Mouse (Mus musculus) limb, embryonic 10.5 days (tissue): ENCODE results near the gene Macrod2. TPM values are rescaled to one million over a fixed set of nuclear protein-coding genes. Genes with fewer than 3 reads are reported as not detected.

Experiments used
- DNase-seq: peaks from one replicate; pipeline ENCODE4 v3.0.0-alpha.2; 2017; ENCODE audit warnings: low spot score
- H3K27ac ChIP-seq: fragments of 300-500 bp; sonication (generic); 2 replicates; pipeline ENCODE4 v1.5.1; 2016; ENCODE audit warnings: mild to moderate bottlenecking
- H3K27me3 ChIP-seq: fragments of 300-500 bp; sonication (generic); 2 replicates; pipeline ENCODE4 v1.6.1; 2016; ENCODE audit warnings: low read depth, mild to moderate bottlenecking; ENCODE audit not compliant: poor library complexity, severe bottlenecking
- H3K36me3 ChIP-seq: fragments of 300-500 bp; sonication (generic); 2 replicates; pipeline ENCODE4 v1.6.1; 2016; ENCODE audit warnings: mild to moderate bottlenecking, moderate library complexity
- H3K4me1 ChIP-seq: fragments of 300-500 bp; sonication (generic); 2 replicates; pipeline ENCODE4 v1.6.1; 2016
- H3K4me3 ChIP-seq: fragments of 300-500 bp; sonication (generic); 2 replicates; pipeline ENCODE4 v1.5.1; 2016; ENCODE audit warnings: mild to moderate bottlenecking, moderate library complexity
- H3K9me3 ChIP-seq: fragments of 300-500 bp; sonication (generic); replicated peaks from 2 replicates; pipeline ENCODE4 v1.6.1; 2016; ENCODE audit warnings: mild to moderate bottlenecking
- WGBS: fragments of 180-500 bp; shearing (Covaris S2); methylation state at CpG from one replicate; pipeline ENCODE4 v1.1.7; 2016; 5-methylcytosine and 5-hydroxymethylcytosine counted together
- polyA plus RNA-seq: library from polyadenylated mRNA; unstranded; fragments of >200 nt; fragmentation: Nextera tagmentation; extraction: Ambion mirVana; gene quantifications from 2 replicates; pipeline ENCODE4 v1.2.1, GENCODE M21; 2016

Gene Macrod2
- polyA plus RNA-seq, 1 experiment from 2014 or later, result 42.7 TPM

- WGBS, result 58% methylated on average over 2 of the region's 2 CpGs
- H3K9me3 ChIP-seq, result no peaks in the 10 kb centered on the region
- H3K4me1 ChIP-seq, result peaks cover 11% of the 10 kb centered on the region
- no peak for DNase-seq
- H3K27me3 ChIP-seq, result no peaks in the 10 kb centered on the region
- H3K36me3 ChIP-seq, result no peaks in the 10 kb centered on the region
- H3K4me3 ChIP-seq, result no peak overlapping the region
- H3K27ac ChIP-seq, result no peak overlapping the region
These were observed 517.8 kb downstream of the Macrod2 start for GRCm38 (mm10) chr2:140912931-140913330.

DNA sequence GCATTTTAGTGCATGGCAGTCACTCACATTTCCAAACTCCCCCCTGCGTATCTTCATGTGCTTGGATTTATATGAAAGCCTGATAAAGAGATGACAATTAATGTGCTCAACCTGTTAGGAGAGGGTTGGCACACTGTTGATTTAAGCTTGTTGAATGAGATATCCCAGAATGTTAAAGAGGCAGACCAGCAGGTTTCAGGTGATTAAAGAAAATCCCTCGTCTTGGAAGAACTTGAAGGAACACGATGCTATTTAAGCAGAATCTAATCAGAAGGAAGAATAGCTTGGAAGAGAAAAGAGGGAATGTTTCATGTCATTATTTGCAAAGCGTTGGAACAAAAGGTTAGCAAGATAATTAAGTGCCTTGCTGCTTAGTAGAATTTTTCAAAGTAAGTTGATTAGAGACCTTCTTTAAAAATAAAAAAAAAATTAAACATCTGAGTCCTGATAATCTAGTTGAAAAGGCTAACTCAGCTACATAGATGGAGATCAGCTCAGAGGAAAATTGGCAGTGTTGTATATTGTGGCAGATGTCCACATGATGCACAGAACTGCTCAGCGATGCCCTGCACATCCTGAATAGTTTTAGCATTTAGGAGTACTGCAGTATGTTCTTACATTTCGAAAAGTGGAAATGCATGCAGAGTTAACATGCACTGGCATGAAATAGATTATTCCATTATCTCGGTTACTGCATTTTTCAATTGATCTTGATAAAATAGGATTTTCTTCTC lies 518.7 kb downstream of the Macrod2 start:
- DNase-seq, result no peak
- Histone ChIP-seq H3K27ac (no peak overlapping the region), H3K27me3 (no peaks in the 10 kb centered on the region), H3K9me3 (no peaks in the 10 kb centered on the region), H3K4me3 (no peak overlapping the region), H3K36me3 (no peaks in the 10 kb centered on the region), H3K4me1 (peaks cover 11% of the 10 kb centered on the region)
- 83% methylated on average over 7 of the region's 7 CpGs for WGBS

- H3K27me3 ChIP-seq, result no peaks in the 10 kb centered on the region
- H3K4me1 ChIP-seq, result no peaks in the 10 kb centered on the region
- H3K9me3 ChIP-seq, result no peaks in the 10 kb centered on the region
- no peaks in the 10 kb centered on the region for H3K36me3 ChIP-seq
- H3K4me3 ChIP-seq, result no peak overlapping the region
- DNase-seq, result no peak
- no peak overlapping the region for H3K27ac ChIP-seq
These were observed 531.8 kb downstream of the Macrod2 start for GRCm38 (mm10) chr2:140926922-140927321.

- WGBS, result 42% methylated on average over 1 of the region's 1 CpGs
- Histone ChIP-seq H3K27ac (no peak overlapping the region), H3K36me3 (no peaks in the 10 kb centered on the region), H3K4me3 (no peak overlapping the region), H3K4me1 (peaks cover 5% of the 10 kb centered on the region), H3K27me3 (no peaks in the 10 kb centered on the region), H3K9me3 (no peaks in the 10 kb centered on the region)
- no peak for DNase-seq
These were observed 539.4 kb downstream of the Macrod2 start for GRCm38 (mm10) chr2:140934483-140934882.

GRCm38 (mm10) chr2:140949461-140949860 lies 554.4 kb downstream of the Macrod2 start:
- H3K4me1 ChIP-seq, result no peaks in the 10 kb centered on the region
- H3K4me3 ChIP-seq, result no peak overlapping the region
- DNase-seq, result no peak
- no peaks in the 10 kb centered on the region for H3K9me3 ChIP-seq
- no peaks in the 10 kb centered on the region for H3K27me3 ChIP-seq
- no peaks in the 10 kb centered on the region for H3K36me3 ChIP-seq
- WGBS, result 96% methylated on average over 3 of the region's 3 CpGs
- no peak overlapping the region for H3K27ac ChIP-seq

DNA sequence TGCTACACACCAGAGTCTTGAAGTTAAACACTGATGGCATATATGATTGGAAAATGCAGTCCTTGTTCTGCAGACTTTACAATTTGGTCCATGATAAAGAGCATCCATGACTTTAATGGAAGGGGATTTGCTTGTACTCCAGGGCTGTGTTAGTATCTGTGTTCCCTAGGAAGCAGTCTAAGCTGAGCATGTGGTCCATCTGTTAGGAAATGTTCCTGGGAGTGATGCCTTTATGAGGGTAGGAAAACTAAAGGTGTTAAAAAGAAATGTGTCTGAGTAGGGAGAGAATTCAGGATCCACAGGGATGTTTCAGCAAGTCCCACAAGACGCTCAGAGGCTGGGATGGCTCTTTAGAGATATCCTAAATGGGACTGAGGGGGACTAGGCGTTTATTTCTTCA lies 564.1 kb downstream of the Macrod2 start:
- no peaks in the 10 kb centered on the region for H3K4me1 ChIP-seq
- no peak for DNase-seq
- H3K27ac ChIP-seq, result no peak overlapping the region
- no peaks in the 10 kb centered on the region for H3K36me3 ChIP-seq
- H3K9me3 ChIP-seq, result no peaks in the 10 kb centered on the region
- no peaks in the 10 kb centered on the region for H3K27me3 ChIP-seq
- 71% methylated on average over 2 of the region's 2 CpGs for WGBS
- H3K4me3 ChIP-seq, result no peak overlapping the region

GRCm38 (mm10) chr2:140970181-140970580 lies 575.1 kb downstream of the Macrod2 start:
- H3K4me3 ChIP-seq, result no peak overlapping the region
- 88% methylated on average over 2 of the region's 2 CpGs for WGBS
- no peaks in the 10 kb centered on the region for H3K9me3 ChIP-seq
- no peak overlapping the region for H3K27ac ChIP-seq
- DNase-seq, result no peak
- no peaks in the 10 kb centered on the region for H3K4me1 ChIP-seq
- no peaks in the 10 kb centered on the region for H3K36me3 ChIP-seq
- H3K27me3 ChIP-seq, result no peaks in the 10 kb centered on the region

DNA sequence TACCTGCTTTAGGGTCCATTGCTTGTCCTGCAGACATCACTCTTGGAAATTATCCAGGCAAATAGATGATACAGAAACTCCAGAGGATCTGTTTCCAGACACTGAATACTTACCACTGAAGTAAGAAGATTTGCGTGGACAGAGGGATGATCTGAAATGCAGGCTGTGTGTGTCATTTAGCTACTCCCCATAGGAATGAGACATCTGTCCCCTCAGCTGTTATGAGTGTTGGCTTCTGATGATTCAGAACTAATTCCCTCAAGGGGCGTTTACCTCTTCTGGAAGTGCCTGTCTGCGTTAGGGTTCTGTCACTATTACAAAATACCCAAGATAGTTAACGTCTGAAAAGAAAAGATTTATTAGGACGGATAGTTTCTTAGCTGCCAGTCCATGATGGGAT lies 576.7 kb downstream of the Macrod2 start:
- 73% methylated on average over 5 of the region's 5 CpGs for WGBS

GRCm38 (mm10) chr2:140985670-140986372 lies 590.7 kb downstream of the Macrod2 start:
- no peaks in the 10 kb centered on the region for H3K4me1 ChIP-seq
- no peaks in the 10 kb centered on the region for H3K9me3 ChIP-seq
- no peak for DNase-seq
- H3K27me3 ChIP-seq, result no peaks in the 10 kb centered on the region
- H3K36me3 ChIP-seq, result no peaks in the 10 kb centered on the region
- no peak overlapping the region for H3K27ac ChIP-seq
- no peak overlapping the region for H3K4me3 ChIP-seq
- WGBS, result 95% methylated on average over 3 of the region's 3 CpGs

More for the DNA sequence above, 576.7 kb downstream of the Macrod2 start:
- no peaks in the 10 kb centered on the region for H3K9me3 ChIP-seq
- no peaks in the 10 kb centered on the region for H3K4me1 ChIP-seq
- no peak overlapping the region for H3K4me3 ChIP-seq
- H3K36me3 ChIP-seq, result no peaks in the 10 kb centered on the region
- H3K27ac ChIP-seq, result no peak overlapping the region
- no peak for DNase-seq
- H3K27me3 ChIP-seq, result no peaks in the 10 kb centered on the region

DNA sequence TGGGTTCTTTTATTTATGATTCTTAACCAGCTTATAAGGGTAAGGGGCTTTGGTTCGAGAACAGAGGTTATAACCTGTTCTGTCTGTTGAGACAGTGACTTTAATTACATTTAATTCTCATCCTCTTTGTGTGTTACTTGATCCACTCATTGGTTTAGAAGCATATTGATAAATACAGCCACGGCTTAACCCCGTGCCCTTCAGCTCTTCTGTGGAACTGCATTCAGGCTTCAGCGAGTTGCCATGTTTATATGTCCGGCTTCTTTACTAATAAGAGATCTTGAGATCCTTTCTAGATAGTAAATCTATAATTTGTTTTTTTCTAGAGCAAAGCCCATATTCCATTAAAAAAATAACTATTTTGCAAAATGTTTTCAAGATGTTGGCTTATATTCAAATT lies 608.7 kb downstream of the Macrod2 start:
- WGBS, result 83% methylated on average over 5 of the region's 5 CpGs
- H3K4me3 ChIP-seq, result no peak overlapping the region
- no peaks in the 10 kb centered on the region for H3K36me3 ChIP-seq
- H3K27ac ChIP-seq, result no peak overlapping the region
- no peaks in the 10 kb centered on the region for H3K9me3 ChIP-seq
- no peak for DNase-seq
- H3K27me3 ChIP-seq, result no peaks in the 10 kb centered on the region
- peaks cover 3% of the 10 kb centered on the region; the same call in 1 of the 2 replicates for H3K4me1 ChIP-seq

DNA sequence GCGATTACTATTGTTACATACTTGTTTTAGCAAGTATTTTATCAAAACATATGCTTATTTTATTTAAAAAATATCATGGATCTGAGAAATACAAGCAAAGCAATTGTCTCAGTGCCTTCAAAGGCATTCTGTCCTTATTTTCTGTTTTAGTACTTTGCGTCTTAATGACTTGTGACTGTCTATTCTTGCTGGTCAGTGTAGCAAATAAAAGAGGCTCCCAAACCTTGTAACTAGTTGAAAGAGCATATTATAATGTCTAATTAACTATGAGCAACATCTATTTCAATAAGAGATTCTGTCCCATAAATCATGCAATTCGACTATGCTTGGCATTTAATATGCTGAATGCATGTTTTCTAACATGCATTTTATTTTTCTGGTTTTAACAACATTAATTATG lies 609.2 kb downstream of the Macrod2 start:
- H3K36me3 ChIP-seq, result no peaks in the 10 kb centered on the region
- WGBS, result 83% methylated on average over 3 of the region's 3 CpGs
- peaks cover 3% of the 10 kb centered on the region; the same call in 1 of the 2 replicates for H3K4me1 ChIP-seq
- no peaks in the 10 kb centered on the region for H3K27me3 ChIP-seq
- no peak overlapping the region for H3K4me3 ChIP-seq
- no peak for DNase-seq
- no peaks in the 10 kb centered on the region for H3K9me3 ChIP-seq
- H3K27ac ChIP-seq, result no peak overlapping the region

DNA sequence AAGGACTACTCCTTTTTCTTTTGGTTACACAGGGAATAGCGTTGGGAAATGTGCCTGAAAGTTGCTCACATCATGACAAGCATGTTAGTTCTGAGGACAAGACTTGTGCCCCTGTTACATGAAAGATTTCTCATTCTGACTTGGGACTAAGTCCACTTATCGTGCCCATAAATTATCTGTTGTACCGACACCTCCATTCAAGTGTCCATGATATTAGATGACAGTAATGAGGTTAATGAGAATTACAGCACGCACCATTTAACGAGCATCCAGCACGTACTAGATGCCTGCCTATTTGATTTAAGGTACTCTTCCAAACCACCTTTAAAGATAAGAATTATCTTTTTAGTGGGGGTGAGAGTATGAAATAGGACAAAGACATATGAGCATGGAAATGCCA lies 610.5 kb downstream of the Macrod2 start:
- Histone ChIP-seq H3K9me3 (no peaks in the 10 kb centered on the region), H3K27ac (no peak overlapping the region), H3K4me3 (no peak overlapping the region), H3K27me3 (no peaks in the 10 kb centered on the region), H3K4me1 (peaks cover 3% of the 10 kb centered on the region; the same call in 1 of the 2 replicates), H3K36me3 (no peaks in the 10 kb centered on the region)
- WGBS, result 76% methylated on average over 6 of the region's 6 CpGs
- no peak for DNase-seq

- peaks cover 3% of the 10 kb centered on the region; the same call in 1 of the 2 replicates for H3K4me1 ChIP-seq
- no peaks in the 10 kb centered on the region for H3K36me3 ChIP-seq
- no peak overlapping the region for H3K4me3 ChIP-seq
- H3K27ac ChIP-seq, result no peak overlapping the region
- DNase-seq, result no peak
- no peaks in the 10 kb centered on the region for H3K27me3 ChIP-seq
- H3K9me3 ChIP-seq, result no peaks in the 10 kb centered on the region
- 43% methylated on average over 7 of the region's 7 CpGs for WGBS
These were observed 612.6 kb downstream of the Macrod2 start for GRCm38 (mm10) chr2:141007725-141008124.
